Mouse (Mus musculus) erythroblast, embryonic 14.5 days (primary cell): ENCODE measurements around the gene Ric1.

ENCODE experiments used
- GATA1 ChIP-seq: IDR thresholded peaks from 2 replicates; pipeline ENCODE4 v1.6.1; 2012; ENCODE audit warnings: low read length, inconsistent platforms, mixed read lengths
- TAL1 ChIP-seq: IDR thresholded peaks from 3 replicates; pipeline ENCODE4 v1.6.1; 2012; ENCODE audit warnings: low read length, inconsistent platforms, mixed read lengths

- TF ChIP-seq GATA1, result no peak
- no peak for TF ChIP-seq TAL1
Measured at GRCm38 (mm10) chr19:29484537-29484936, 37.5 kb upstream of the Ric1 start.
